Comparison of ENCODE assay signal across 7 mouse cellular contexts in genomic region chr13:14040186-14040585, GRCm38 (mm10). TPM values are rescaled to one million over a fixed set of nuclear protein-coding genes. Genes with fewer than 3 reads are reported as not detected.
DNase-seq lines count a peak whose midpoint lies in the region; ATAC-seq lines count a peak whose summit lies in the region.

No protein-coding gene starts in this region.

- H3K9ac ChIP-seq in hindbrain, embryonic 11.5 days (ENCODE audit: low read depth, low read length), result peak overlapping the region; percentile 85; the same call in 1 of the 2 replicates
- peak overlapping the region; percentile 81; the same call in 1 of the 2 replicates for H3K9ac ChIP-seq in midbrain, embryonic 12.5 days (replicated peaks)

- no peaks in the 10 kb centered on the region for H3K36me3 ChIP-seq in hindbrain, embryonic 11.5 days (ENCODE audit: control insufficient read depth, insufficient read depth, low read length)
- H3K36me3 ChIP-seq in midbrain, embryonic 12.5 days, result no peaks in the 10 kb centered on the region

- ATAC-seq in common myeloid progenitor, adult 5-6 weeks (replicated peaks; ENCODE audit: low read depth, poor library complexity, severe bottlenecking), result peak; percentile 36
- no peak for ATAC-seq in hindbrain, embryonic 11.5 days (ENCODE audit: low FRiP score)
- no peak for ATAC-seq in midbrain, embryonic 12.5 days (ENCODE audit: low FRiP score, low read depth)

- peak overlapping the region; percentile 58 for H3K4me2 ChIP-seq in hindbrain, embryonic 11.5 days (replicated peaks; ENCODE audit: low read depth, low read length)
- peak overlapping the region; percentile 85 for H3K4me2 ChIP-seq in midbrain, embryonic 12.5 days (replicated peaks)

- peak overlapping the region; percentile 64 for H3K4me3 ChIP-seq in hindbrain, embryonic 11.5 days (ENCODE audit: low read depth, low read length)
- H3K4me3 ChIP-seq in midbrain, embryonic 12.5 days, result peak overlapping the region; percentile 63

- 65% methylated on average over 5 of the region's 5 CpGs for WGBS in hindbrain, embryonic 11.5 days
- 75% methylated on average over 5 of the region's 5 CpGs for WGBS in midbrain, embryonic 12.5 days

- peak; percentile 24 for DNase-seq in lung, postnatal 36 days
- DNase-seq in lung, postnatal 14 days, result no peak
- no peak for DNase-seq in hindbrain, embryonic 11.5 days (ENCODE audit: low spot score)
- no peak for DNase-seq in B cell, adult 2 months
- DNase-seq in thymus, adult 18-20 months, result no peak

- no peaks in the 10 kb centered on the region for H3K4me1 ChIP-seq in hindbrain, embryonic 11.5 days (replicated peaks; ENCODE audit: control insufficient read depth, insufficient read depth, low read length)
- peaks cover 12% of the 10 kb centered on the region for H3K4me1 ChIP-seq in midbrain, embryonic 12.5 days

- H3K9me3 ChIP-seq in hindbrain, embryonic 11.5 days (ENCODE audit: control insufficient read depth, low read length), result no peaks in the 10 kb centered on the region
- no peaks in the 10 kb centered on the region for H3K9me3 ChIP-seq in midbrain, embryonic 12.5 days

- H3K27ac ChIP-seq in hindbrain, embryonic 11.5 days (ENCODE audit: low read depth, low read length), result no peak overlapping the region
- H3K27ac ChIP-seq in midbrain, embryonic 12.5 days (replicated peaks), result no peak overlapping the region

- H3K27me3 ChIP-seq in hindbrain, embryonic 11.5 days (ENCODE audit: control insufficient read depth, insufficient read depth, low read length), result no peaks in the 10 kb centered on the region
- no peaks in the 10 kb centered on the region for H3K27me3 ChIP-seq in midbrain, embryonic 12.5 days

RNA-seq across cellular contexts. Expression of gene Tbce, which starts 0.7 kb away (rescaled TPM):
- 71.0 and 77.9 TPM in 2 replicates for total RNA-seq in common myeloid progenitor, adult 5-6 weeks (2017)
- 74.7 and 78.5 TPM in 2 replicates for polyA plus RNA-seq in hindbrain, embryonic 11.5 days (2014; fragmentation: Nextera tagmentation; extraction: Ambion mirVana)
- 86.9 and 88.2 TPM in 2 replicates for polyA plus RNA-seq in midbrain, embryonic 12.5 days (2016; fragmentation: Nextera tagmentation; extraction: Ambion mirVana)

RNA-seq across cellular contexts. Expression of gene Arid4b, which starts 22.8 kb away (rescaled TPM):
- total RNA-seq in common myeloid progenitor, adult 5-6 weeks (2017), result 64.8 and 72.9 TPM in 2 replicates
- 78.9 and 113 TPM in 2 replicates for polyA plus RNA-seq in hindbrain, embryonic 11.5 days (2014; fragmentation: Nextera tagmentation; extraction: Ambion mirVana)
- 99.5 and 104 TPM in 2 replicates for polyA plus RNA-seq in midbrain, embryonic 12.5 days (2016; fragmentation: Nextera tagmentation; extraction: Ambion mirVana)

RNA-seq across cellular contexts. Expression of gene Ggps1, which starts 23.1 kb away (rescaled TPM):
- 16.9 and 25.4 TPM in 2 replicates for total RNA-seq in common myeloid progenitor, adult 5-6 weeks (2017)
- 75.2 and 89.4 TPM in 2 replicates for polyA plus RNA-seq in hindbrain, embryonic 11.5 days (2014; fragmentation: Nextera tagmentation; extraction: Ambion mirVana)
- polyA plus RNA-seq in midbrain, embryonic 12.5 days (2016; fragmentation: Nextera tagmentation; extraction: Ambion mirVana), result 73.7 and 84.0 TPM in 2 replicates
